Mouse (Mus musculus) limb, embryonic 12.5 days (tissue): ENCODE measurements around the gene Lamc2. TPM values are rescaled to one million over a fixed set of nuclear protein-coding genes. Genes with fewer than 3 reads are reported as not detected.

Experiments
- ATAC-seq: fragments of 200-750 bp; cut with Nextera tagmentation; 2 replicates; pipeline ENCODE4 v1.8.0; 2017; ENCODE audit warnings: low read depth, moderate TSS enrichment; ENCODE audit not compliant: insufficient number of reproducible peaks, insufficient read depth, low FRiP score, low TSS enrichment
- H3K27ac ChIP-seq: fragments of 300-500 bp; sonication (generic); 2 replicates; pipeline ENCODE4 v1.5.1; 2016; ENCODE audit warnings: mild to moderate bottlenecking, moderate library complexity
- H3K27me3 ChIP-seq: fragments of 300-500 bp; sonication (generic); 2 replicates; pipeline ENCODE4 v1.6.1; 2016; ENCODE audit warnings: mild to moderate bottlenecking, moderate library complexity
- H3K36me3 ChIP-seq: fragments of 300-500 bp; sonication (generic); 2 replicates; pipeline ENCODE4 v1.6.1; 2016; ENCODE audit warnings: mild to moderate bottlenecking, moderate library complexity
- H3K4me1 ChIP-seq: fragments of 300-500 bp; sonication (generic); replicated peaks from 2 replicates; pipeline ENCODE4 v1.6.1; 2016
- H3K4me2 ChIP-seq: fragments of 300-500 bp; sonication (generic); 2 replicates; pipeline ENCODE4 v1.6.1; 2016; ENCODE audit warnings: mild to moderate bottlenecking, moderate library complexity
- H3K4me3 ChIP-seq: fragments of 300-500 bp; sonication (generic); replicated peaks from 2 replicates; pipeline ENCODE4 v1.5.1; 2016; ENCODE audit warnings: mild to moderate bottlenecking
- H3K9ac ChIP-seq: fragments of 300-500 bp; sonication (generic); replicated peaks from 2 replicates; pipeline ENCODE4 v1.6.1; 2016; ENCODE audit warnings: mild to moderate bottlenecking, moderate library complexity
- H3K9me3 ChIP-seq: fragments of 300-500 bp; sonication (generic); 2 replicates; pipeline ENCODE4 v1.6.1; 2016; ENCODE audit warnings: mild to moderate bottlenecking, moderate library complexity
- WGBS: fragments of 180-500 bp; shearing (Covaris S2); methylation state at CpG from one replicate; pipeline ENCODE4 v1.1.7; 2016; 5-methylcytosine and 5-hydroxymethylcytosine counted together
- polyA plus RNA-seq: library from polyadenylated mRNA; unstranded; fragments of >200 nt; fragmentation: Nextera tagmentation; extraction: Ambion mirVana; gene quantifications from 2 replicates; pipeline ENCODE4 v1.2.1, GENCODE M21; 2016

Gene Lamc2
- polyA plus RNA-seq, 1 experiment from 2014 or later = 5.8 TPM

DNA sequence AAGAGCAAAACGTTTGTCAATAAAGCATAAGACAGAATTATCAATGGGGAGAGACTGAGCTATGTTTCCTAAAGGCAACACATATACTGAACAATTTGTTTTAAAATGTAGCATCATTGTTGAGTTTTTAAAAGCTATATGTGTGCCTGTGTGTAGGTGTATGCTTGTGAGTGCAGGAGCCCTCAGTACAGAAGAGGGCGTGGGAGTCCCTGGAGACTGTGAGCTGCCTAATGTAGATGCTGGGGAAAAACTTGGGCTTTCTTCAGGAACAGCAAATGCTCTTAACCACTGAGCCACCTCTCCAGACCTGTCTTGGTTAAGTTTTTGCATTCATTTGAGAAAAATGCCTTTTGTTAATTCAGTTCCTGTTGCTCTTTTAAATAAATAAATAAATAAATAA, 24.0 kb upstream of the Lamc2 start:
- Histone ChIP-seq H3K27ac (no peak overlapping the region), H3K9ac (no peak overlapping the region), H3K27me3 (no peaks in the 10 kb centered on the region), H3K4me2 (no peak overlapping the region), H3K4me1 (no peaks in the 10 kb centered on the region), H3K36me3 (no peaks in the 10 kb centered on the region), H3K4me3 (no peak overlapping the region), H3K9me3 (no peaks in the 10 kb centered on the region)
- 80% methylated on average over 2 of the region's 2 CpGs for WGBS
- no peak for ATAC-seq

DNA sequence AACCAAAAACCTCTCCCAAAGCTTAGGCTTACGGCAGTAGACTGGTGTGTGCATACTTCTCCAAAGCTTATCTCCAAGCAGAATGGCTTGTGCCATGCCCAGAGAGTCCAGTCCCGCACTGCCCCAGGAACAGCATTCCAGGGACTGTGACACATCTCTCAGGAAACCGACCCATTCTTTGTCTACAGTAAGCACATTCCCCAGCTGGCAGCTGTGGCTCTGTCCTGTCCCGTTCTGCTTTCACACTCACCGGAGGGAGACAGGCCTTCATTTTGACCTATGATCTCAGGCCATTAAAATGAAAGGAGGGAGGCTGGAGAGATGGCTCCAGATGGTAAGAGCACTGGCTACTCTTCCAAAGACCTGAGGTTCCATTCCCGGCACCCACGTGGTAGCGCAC, 15.9 kb upstream of the Lamc2 start:
- H3K36me3 ChIP-seq = no peaks in the 10 kb centered on the region
- no peak overlapping the region for H3K4me2 ChIP-seq
- H3K27me3 ChIP-seq = no peaks in the 10 kb centered on the region
- peaks cover 9% of the 10 kb centered on the region; the same call in 1 of the 2 replicates for H3K4me1 ChIP-seq
- no peak for ATAC-seq
- H3K27ac ChIP-seq = no peak overlapping the region
- no peaks in the 10 kb centered on the region for H3K9me3 ChIP-seq
- H3K9ac ChIP-seq = no peak overlapping the region
- H3K4me3 ChIP-seq = no peak overlapping the region
- 67% methylated on average over 8 of the region's 8 CpGs for WGBS

- H3K9ac ChIP-seq = no peak overlapping the region
- WGBS = 67% methylated on average over 14 of the region's 14 CpGs
- no peak overlapping the region for H3K27ac ChIP-seq
- H3K4me2 ChIP-seq = no peak overlapping the region
- no peak for ATAC-seq
- H3K9me3 ChIP-seq = no peaks in the 10 kb centered on the region
- no peaks in the 10 kb centered on the region for H3K36me3 ChIP-seq
- no peak overlapping the region for H3K4me3 ChIP-seq
- no peaks in the 10 kb centered on the region for H3K27me3 ChIP-seq
- peaks cover 9% of the 10 kb centered on the region; the same call in 1 of the 2 replicates for H3K4me1 ChIP-seq
Measured at GRCm38 (mm10) chr1:153201448-153201847, 15.2 kb upstream of the Lamc2 start.

- Histone ChIP-seq H3K36me3 (no peaks in the 10 kb centered on the region), H3K4me1 (peaks cover 11% of the 10 kb centered on the region), H3K9ac (no peak overlapping the region), H3K27me3 (no peaks in the 10 kb centered on the region), H3K4me2 (no peak overlapping the region), H3K27ac (no peak overlapping the region), H3K9me3 (no peaks in the 10 kb centered on the region), H3K4me3 (no peak overlapping the region)
- WGBS = 90% methylated on average over 3 of the region's 3 CpGs
- ATAC-seq = no peak
Measured at GRCm38 (mm10) chr1:153197316-153197850, 11.1 kb upstream of the Lamc2 start.

DNA sequence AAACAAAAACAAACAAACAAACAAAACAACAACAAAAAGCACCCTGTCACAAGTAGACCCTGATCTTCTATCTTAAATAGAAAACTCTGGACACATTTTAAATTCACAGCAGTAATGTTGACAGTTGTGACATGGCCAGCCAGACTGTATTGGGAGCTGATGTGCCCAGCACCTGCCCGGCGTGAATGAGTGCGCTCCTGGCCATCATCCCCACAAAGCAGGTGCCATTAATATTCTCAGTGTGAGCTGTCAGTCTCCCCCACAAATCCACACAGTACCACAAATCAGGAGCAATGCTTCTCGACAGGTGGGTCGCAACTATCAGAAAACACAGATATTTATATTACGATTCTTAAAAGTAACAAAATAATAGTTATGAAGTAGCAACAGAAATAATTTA, 6.7 kb upstream of the Lamc2 start:
- Histone ChIP-seq H3K27ac (no peak overlapping the region), H3K4me1 (peaks cover 11% of the 10 kb centered on the region), H3K9ac (no peak overlapping the region), H3K27me3 (peaks cover 9% of the 10 kb centered on the region), H3K4me2 (no peak overlapping the region), H3K9me3 (no peaks in the 10 kb centered on the region), H3K4me3 (no peak overlapping the region), H3K36me3 (no peaks in the 10 kb centered on the region)
- no peak for ATAC-seq
- 86% methylated on average over 6 of the region's 6 CpGs for WGBS

- WGBS = 85% methylated on average over 4 of the region's 4 CpGs
- H3K9me3 ChIP-seq = no peaks in the 10 kb centered on the region
- H3K27me3 ChIP-seq = peaks cover 11% of the 10 kb centered on the region
- H3K4me3 ChIP-seq = no peak overlapping the region
- H3K4me2 ChIP-seq = no peak overlapping the region
- no peak for ATAC-seq
- H3K27ac ChIP-seq = peak overlapping the region; percentile 77
- no peak overlapping the region for H3K9ac ChIP-seq
- peaks cover 11% of the 10 kb centered on the region for H3K4me1 ChIP-seq
- no peaks in the 10 kb centered on the region for H3K36me3 ChIP-seq
Measured at GRCm38 (mm10) chr1:153192379-153192778, 6.1 kb upstream of the Lamc2 start.

GRCm38 (mm10) chr1:153191943-153192329, 5.7 kb upstream of the Lamc2 start:
- no peaks in the 10 kb centered on the region for H3K9me3 ChIP-seq
- ATAC-seq = peak; percentile 64; the same call in 1 of the 2 replicates
- no peak overlapping the region for H3K9ac ChIP-seq
- peaks cover 15% of the 10 kb centered on the region for H3K27me3 ChIP-seq
- peak overlapping the region; percentile 77 for H3K27ac ChIP-seq
- no peak overlapping the region for H3K4me2 ChIP-seq
- H3K4me3 ChIP-seq = no peak overlapping the region
- peaks cover 11% of the 10 kb centered on the region for H3K4me1 ChIP-seq
- no peaks in the 10 kb centered on the region for H3K36me3 ChIP-seq
- WGBS = 32% methylated on average over 5 of the region's 5 CpGs

- Histone ChIP-seq H3K27ac (peak overlapping the region; percentile 59), H3K4me3 (no peak overlapping the region), H3K4me1 (peaks cover 12% of the 10 kb centered on the region), H3K36me3 (no peaks in the 10 kb centered on the region), H3K9me3 (no peaks in the 10 kb centered on the region), H3K9ac (no peak overlapping the region), H3K27me3 (peaks cover 19% of the 10 kb centered on the region), H3K4me2 (no peak overlapping the region)
- 69% methylated on average over 15 of the region's 15 CpGs for WGBS
- no peak; the same call in 1 of the 2 replicates for ATAC-seq
Measured at GRCm38 (mm10) chr1:153191237-153191942, 5.1 kb upstream of the Lamc2 start.

DNA sequence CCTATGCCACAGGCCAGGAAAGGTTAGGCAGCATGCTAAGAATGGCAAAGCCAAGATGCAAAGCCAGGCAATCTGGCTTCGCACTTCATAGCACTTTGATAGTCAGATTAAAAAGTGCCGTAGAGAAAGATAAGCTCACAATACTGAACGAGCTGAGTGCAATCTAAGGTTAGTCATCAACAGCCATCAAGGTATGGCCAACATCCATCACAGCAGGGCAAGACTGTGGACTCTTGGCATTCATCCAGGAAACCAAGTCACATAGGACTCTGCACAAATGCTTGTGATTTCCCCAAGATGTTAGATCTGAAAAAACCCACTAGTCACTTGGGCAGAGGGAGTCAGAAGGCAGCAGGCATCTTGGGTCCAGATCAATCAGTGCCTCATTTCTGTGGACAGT, 1.8 kb upstream of the Lamc2 start:
- no peak for ATAC-seq
- peaks cover 49% of the 10 kb centered on the region for H3K27me3 ChIP-seq

DNA sequence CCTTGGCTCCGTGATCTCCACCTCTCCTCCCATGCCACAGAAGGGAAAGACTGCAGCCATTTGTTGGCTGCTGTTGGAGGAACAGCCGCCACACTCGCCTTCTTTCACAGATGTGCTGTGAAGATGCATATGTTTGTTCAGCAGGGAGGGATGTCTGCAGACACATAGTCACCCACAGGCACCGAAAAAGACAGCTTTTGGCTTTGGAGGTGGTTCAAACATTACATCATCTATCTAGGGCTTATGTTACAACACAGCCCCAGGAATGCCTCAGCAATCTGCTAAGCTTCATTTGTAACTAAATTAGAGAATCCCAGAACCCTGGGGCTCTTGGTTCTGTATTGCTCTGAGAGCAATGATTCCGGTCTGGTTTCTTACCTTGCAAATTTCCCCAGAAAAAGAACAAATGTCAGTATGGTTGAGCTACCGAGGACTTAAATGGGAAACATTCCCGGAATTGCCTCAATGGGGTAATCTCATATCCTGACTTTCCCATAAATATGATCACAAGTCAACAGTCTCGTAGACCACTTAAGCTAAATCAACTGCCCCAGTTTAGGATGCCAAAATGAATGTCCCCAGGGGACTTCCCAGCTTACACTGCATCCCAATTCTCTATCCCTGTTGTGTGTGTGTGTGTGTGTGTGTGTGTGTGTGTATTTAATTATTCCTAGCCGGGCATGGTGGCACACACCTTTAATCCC, 5.5 kb downstream of the Lamc2 start:
- Histone ChIP-seq H3K27me3 (peaks cover 24% of the 10 kb centered on the region), H3K27ac (no peak overlapping the region), H3K4me2 (no peak overlapping the region), H3K4me1 (peaks cover 4% of the 10 kb centered on the region), H3K36me3 (no peaks in the 10 kb centered on the region), H3K4me3 (no peak overlapping the region), H3K9me3 (peaks cover 4% of the 10 kb centered on the region; the same call in 1 of the 2 replicates), H3K9ac (no peak overlapping the region)
- ATAC-seq = no peak
- 59% methylated on average over 9 of the region's 9 CpGs for WGBS

More for the DNA sequence above, 1.8 kb upstream of the Lamc2 start:
- Histone ChIP-seq H3K9me3 (peaks cover 4% of the 10 kb centered on the region; the same call in 1 of the 2 replicates), H3K4me2 (no peak overlapping the region), H3K36me3 (no peaks in the 10 kb centered on the region), H3K4me1 (peaks cover 22% of the 10 kb centered on the region), H3K27ac (no peak overlapping the region), H3K9ac (no peak overlapping the region), H3K4me3 (no peak overlapping the region)
- 85% methylated on average over 3 of the region's 3 CpGs for WGBS

- no peak overlapping the region for H3K27ac ChIP-seq
- H3K36me3 ChIP-seq = no peaks in the 10 kb centered on the region
- peaks cover 19% of the 10 kb centered on the region for H3K27me3 ChIP-seq
- 82% methylated on average over 4 of the region's 4 CpGs for WGBS
- peaks cover 4% of the 10 kb centered on the region; the same call in 1 of the 2 replicates for H3K9me3 ChIP-seq
- no peaks in the 10 kb centered on the region for H3K4me1 ChIP-seq
- ATAC-seq = no peak
- no peak overlapping the region for H3K4me3 ChIP-seq
- H3K4me2 ChIP-seq = no peak overlapping the region
- no peak overlapping the region for H3K9ac ChIP-seq
Measured at GRCm38 (mm10) chr1:153180160-153180559, 6.1 kb downstream of the Lamc2 start.
